Mouse (Mus musculus) v-Abl transformed pro-B cells (cell line): Measurements from ENCODE around the gene Wt1.

Source experiments
- in situ Hi-C, 2 experiments: fragments of 400-800 bp; cut with MboI; formaldehyde crosslinking; loops; one replicate each; pipeline ENCODE4 v1.15.1; 2025; ENCODE audit not compliant: unreplicated experiment in 2 of 2

The Wt1 gene

DNA sequence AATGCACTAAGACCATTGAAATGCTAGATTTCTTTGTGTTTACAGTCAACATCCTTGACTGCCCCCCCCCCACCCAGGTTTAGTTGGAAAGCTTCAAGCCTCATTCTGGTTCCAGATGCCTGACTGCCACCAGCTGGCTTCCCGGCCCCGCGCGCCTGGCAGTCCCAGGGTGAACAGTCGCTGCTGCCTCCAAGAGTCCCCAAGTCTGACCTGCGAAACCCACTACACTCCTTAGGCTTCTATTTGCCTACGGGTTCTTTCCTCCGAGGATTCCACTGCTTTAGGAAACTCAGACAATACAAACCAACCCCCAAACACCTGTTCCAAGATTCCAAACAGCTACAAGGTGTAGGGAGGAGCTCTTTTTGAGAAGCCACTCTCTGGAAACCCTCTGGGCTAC, 1.1 kb upstream of the Wt1 start:
- in situ Hi-C loops = no loop called here

DNA sequence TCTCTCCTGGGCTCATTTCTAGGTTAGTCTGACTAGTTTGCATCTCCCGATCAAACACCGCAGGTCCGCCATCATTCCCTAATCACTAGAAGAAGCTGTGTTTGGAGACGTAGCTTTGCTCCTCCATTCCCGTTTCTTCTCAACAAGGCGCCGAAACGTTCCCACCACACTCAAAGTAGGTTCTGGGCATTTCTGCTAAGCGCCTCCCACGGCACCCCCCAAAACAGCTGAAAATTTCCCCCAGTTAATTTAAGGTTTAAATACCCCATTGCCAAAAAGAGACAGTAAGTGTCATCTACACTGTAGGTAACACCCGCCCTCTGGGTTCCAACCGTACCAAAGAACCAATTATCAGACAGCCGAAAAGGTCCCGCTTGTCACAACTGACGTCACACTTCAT, 688 bp upstream of the Wt1 start:
- in situ Hi-C loops = no loop called here

DNA sequence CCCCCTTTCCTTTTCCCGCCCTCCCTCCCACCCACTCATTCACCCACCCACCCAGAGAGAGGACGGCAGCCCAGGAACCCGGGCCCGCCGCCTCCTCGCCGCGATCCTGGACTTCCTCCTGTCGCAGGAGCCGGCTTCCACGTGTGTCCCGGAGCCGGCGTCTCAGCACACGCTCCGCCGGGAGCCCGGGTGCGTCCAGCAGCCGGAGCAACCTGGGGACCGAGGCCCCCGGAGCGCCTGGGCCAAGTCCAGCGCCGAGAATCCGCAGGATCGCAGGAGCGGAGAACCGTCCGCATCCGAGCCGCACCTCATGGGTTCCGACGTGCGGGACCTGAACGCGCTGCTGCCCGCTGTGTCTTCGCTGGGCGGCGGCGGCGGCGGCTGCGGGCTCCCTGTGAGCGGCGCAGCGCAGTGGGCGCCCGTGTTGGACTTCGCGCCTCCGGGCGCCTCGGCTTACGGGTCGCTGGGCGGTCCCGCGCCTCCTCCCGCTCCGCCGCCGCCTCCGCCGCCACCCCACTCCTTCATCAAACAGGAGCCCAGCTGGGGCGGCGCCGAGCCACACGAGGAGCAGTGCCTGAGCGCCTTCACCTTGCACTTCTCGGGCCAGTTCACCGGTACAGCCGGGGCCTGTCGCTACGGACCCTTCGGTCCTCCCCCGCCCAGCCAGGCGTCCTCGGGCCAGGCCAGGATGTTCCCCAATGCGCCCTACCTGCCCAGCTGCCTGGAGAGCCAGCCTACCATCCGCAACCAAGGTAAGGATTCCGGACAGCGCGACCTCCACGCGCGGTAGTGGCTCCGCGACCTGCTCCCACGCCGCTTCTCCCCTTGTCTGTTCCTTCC, 582 bp downstream of the Wt1 start:
- in situ Hi-C loops = no loop called here

DNA sequence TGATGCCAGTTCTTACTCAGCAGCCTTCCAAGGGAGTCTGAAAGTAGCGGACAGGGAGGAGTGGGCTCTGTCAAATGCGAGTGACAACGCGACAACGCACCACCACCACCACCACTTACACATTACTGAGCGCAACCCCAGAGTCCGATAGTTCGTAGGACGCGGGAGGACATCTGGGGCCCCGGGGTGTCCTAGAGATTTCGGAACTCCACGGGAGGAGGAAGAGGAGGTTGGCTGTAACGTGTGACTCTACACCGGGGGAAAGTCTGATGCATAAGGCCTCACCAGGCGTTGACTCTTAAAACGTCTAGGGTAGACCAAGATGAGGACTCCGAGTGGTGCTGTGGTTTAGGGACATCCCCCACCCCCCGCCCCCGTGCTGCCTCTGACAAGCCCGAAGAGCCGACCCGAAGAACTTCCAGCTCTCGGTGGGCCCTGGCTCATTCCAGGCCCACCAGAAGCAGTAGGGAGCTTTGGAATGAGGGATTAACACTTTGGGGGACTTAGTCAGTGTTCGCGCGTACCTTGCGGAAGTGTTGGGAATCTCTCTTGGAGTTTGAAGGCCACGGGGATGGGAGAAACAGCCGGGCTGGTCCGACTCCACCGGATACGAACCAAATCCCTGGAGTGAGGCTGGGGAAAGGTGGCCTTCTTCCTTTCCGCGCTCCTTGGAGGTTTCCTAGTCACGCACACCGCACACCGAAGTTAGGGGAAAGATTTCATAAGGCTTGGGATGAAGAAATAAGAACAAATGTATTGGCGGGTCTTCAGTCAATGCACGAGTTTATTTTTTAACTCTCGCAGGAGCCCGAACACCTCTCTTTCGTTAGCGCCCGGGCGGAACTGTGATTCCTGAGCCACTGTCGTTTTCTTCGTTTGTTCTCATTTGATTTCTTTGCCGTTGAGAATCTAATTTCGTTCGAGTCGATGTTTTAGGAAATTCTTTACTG, 1.5 kb downstream of the Wt1 start:
- in situ Hi-C loops = no loop called here

GRCm38 (mm10) chr2:105128564-105128963, 2.2 kb downstream of the Wt1 start:
- in situ Hi-C loops = no loop called here

DNA sequence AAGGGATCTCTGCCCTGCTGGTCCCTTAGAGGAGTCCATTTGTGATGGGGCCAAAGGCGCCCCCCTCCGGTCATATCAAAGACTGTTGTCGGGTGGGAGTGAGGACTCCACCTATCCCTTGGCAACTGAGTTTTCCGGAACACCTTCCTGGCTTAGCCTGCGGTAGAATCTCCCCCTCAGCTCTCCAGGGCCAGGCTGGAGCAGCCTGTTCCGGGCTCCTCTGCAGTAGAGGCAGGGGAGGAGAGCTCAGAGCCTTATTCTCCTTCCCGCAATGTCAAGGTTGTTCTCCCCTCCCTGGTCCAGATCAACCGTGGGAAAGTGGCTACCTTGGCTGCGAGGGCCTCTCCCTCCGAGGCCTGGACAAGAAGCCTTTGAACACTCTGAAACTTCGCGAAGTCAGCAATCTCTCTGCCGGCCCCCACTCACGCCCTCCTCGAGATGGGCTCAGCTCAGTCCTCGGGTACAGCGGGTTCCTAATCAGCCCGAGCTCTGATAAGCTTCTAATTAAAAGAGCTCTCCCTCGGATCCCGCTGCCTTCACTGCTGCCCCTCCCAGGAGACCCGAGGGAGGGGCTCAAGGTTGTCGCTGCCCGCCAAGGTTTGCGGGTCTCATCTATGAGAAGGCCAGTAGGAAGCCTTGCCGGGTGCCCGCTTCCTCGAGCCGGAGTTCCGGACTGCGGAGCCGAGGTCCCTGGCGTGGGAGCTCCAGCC, 4.2 kb downstream of the Wt1 start:
- in situ Hi-C loops = no loop called here

DNA sequence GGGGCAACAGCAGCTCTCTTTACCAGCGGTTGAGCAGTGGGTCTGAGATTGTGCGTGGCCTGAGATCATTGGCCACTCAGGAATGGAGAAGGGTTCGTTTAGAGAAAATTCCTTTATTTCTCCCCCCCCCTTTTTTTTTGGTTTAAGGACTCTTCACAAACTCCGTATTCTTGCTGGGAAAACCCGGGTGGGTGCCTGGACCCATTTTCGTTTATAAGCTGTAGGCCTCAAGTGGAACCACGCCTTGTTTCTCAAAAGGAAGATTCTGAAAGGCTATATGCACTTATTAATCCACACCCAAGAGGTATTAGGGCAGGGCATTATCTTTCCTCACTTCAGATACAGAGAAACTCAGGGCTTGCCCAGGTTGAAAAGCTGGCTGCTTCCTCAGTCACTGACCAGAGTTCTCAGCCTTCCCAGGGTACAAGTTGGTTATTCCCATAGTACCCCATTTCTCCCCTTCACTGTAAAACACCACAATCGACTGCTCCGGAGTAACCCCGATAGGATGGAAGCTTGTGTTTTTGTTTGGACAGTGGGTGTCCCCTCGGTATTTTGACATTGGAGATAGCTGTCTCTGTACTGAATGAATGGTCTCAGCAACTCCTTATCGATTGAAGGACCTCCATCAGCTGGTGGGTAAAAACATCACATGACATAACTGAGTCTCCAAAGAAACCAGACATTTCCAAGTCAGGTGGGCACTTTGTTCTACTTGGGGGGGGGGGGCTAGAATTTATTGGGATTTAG, 4.9 kb downstream of the Wt1 start:
- in situ Hi-C loops = no loop called here

- in situ Hi-C loops = no loop called here
Measured at GRCm38 (mm10) chr2:105131811-105132100, 5.4 kb downstream of the Wt1 start.

DNA sequence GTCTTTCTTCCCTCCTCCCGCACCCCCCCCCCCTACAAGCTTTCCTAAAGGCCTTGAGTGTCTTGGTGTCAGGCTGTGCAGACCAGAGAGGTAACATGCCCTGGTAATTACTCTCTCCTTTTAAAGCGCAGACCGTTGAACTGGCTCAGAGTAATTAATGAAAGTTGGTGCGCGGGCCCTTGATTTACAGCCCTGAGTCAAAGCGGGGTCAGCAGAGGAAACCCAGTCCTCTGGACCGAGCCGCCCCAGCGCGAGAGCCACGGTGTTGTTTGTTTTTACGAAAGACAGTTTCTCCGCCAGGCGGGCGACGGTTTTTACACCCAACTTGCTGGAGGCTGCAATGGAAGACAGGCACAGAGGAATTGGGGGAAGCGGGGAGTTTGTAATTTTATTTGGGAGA, 6.0 kb downstream of the Wt1 start:
- in situ Hi-C loops = no loop called here

GRCm38 (mm10) chr2:105132933-105133795, 6.8 kb downstream of the Wt1 start:
- in situ Hi-C loops = no loop called here

DNA sequence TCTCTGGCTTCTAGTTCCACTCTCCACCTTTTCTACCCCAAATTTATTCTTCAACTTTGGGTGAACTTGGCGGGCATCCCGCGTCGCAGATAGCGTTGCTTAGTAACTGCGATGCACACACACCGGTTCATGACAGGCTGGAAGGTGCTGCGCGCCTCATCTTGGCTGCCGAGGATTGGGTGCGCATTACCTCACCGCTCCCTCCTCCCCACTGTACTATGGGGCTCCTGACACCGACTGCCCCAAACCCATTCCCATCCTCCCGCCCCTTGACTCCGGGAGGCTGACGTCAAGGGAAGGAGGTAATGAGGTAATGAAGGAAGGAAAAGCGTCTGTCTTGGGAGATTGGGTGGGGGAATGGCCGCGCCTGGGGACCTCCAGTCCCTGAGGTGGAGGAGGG, 8.0 kb downstream of the Wt1 start:
- in situ Hi-C loops = no loop called here

- in situ Hi-C loops = no loop called here
Measured at GRCm38 (mm10) chr2:105139471-105139870, 13.1 kb downstream of the Wt1 start.

GRCm38 (mm10) chr2:105141371-105141770, 15.0 kb downstream of the Wt1 start:
- in situ Hi-C loops = no loop called here

DNA sequence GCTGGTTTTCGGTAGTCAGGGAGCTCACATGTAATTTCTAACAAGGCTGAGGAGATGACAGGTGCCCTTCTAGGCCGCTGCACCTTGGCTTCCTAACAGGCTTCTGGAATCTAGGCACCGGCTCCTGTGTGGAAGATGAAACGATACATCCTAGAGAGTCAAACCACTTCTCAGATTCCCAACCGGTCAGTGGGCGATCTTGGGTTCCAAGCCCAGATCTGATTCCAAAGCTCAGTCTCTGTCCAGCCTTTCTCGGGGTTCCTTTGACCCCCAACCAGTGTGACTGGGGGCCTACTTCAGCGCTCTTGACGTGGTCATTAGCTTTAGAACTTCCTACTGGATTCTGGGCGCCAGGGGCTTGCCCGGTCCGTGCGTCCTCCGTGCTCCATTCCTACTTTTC, 17.4 kb downstream of the Wt1 start:
- in situ Hi-C loops = no loop called here

GRCm38 (mm10) chr2:105151544-105151943, 25.2 kb downstream of the Wt1 start:
- in situ Hi-C loops = no loop called here

GRCm38 (mm10) chr2:105153046-105153445, 26.7 kb downstream of the Wt1 start:
- in situ Hi-C loops = no loop called here

- in situ Hi-C loops = no loop called here
Measured at GRCm38 (mm10) chr2:105160949-105161348, 34.6 kb downstream of the Wt1 start.

GRCm38 (mm10) chr2:105162763-105163162, 36.4 kb downstream of the Wt1 start:
- in situ Hi-C loops = no loop called here

DNA sequence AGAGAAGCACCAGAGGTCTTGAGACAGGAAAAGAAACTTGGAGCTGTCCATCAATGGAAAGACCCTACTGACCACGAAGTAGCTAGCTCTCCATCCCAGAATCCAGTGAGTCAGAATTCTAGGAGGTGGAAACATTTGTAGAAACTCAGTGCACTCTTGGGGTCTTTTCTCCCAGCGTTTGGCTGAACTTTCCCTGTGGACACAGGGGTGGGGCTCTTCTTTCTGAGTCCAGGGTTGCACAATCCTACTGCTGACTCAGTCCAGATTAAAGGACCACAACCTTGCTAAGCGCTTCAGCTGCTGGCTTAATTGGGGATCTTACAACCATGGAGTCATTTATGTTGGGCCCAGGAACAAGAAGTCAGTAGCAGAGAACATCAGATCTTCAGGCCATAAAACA, 41.8 kb downstream of the Wt1 start:
- in situ Hi-C loops = no loop called here

DNA sequence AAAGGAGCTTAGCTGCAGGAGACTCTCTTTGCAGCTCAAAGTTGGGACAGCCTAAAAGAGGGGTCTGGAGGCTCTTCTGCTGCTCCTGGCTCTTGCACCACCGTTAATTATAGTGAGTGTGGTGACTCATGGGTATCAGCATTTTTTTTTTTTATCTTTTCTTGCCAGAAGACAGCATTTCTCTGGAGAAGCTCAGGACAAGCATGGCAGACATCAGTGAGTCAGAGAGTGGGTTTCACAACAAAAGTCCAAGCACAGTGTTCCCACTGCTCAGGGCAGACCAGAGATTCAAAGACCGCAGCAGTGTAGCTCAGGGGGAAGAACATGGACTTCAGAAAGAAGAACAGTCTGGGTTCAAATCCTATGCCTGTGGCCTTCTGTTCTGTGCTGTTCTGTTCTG, 47.9 kb downstream of the Wt1 start:
- in situ Hi-C loops = no loop called here
